Mouse (Mus musculus) activated CD4-positive, CD25-positive, alpha-beta regulatory T cell, adult 4 months (primary cell): ENCODE results near the gene Acsbg2. TPM values are rescaled to one million over a fixed set of nuclear protein-coding genes. Genes with fewer than 3 reads are reported as not detected.
"Not testable (repeated sequence)": the region's sequence is repeated elsewhere in the genome, so short reads cannot be mapped to it uniquely, and the experiment has no call there.

Experiments used
- ATAC-seq: one replicate; pipeline ENCODE4 v1.8.0; 2017
- polyA plus RNA-seq, 2 experiments: library from polyadenylated mRNA; unstranded; fragments of 100-300 nt; shearing (Covaris generic); gene quantifications; one replicate each; pipeline ENCODE4 v1.2.1; 2017

The Acsbg2 gene
- under 1 TPM in 1 of 2 experiments, not detected in 1; 0.21 TPM for polyA plus RNA-seq

- no peak for ATAC-seq
Measured at GRCm38 (mm10) chr17:56874237-56874636, at the start of gene Acsbg2. Acsbg2 (minus strand) TSS chr17:56874447.

GRCm38 (mm10) chr17:56919725-56920124 lies 45.5 kb upstream of the Acsbg2 start:
- no peak for ATAC-seq

- no peak for ATAC-seq
Measured at GRCm38 (mm10) chr17:56917166-56917565, 42.9 kb upstream of the Acsbg2 start.

GRCm38 (mm10) chr17:56913444-56913843 lies 39.2 kb upstream of the Acsbg2 start:
- ATAC-seq, result peak; percentile 75

- peak; percentile 31 for ATAC-seq
Measured at GRCm38 (mm10) chr17:56913023-56913422, 38.8 kb upstream of the Acsbg2 start.

GRCm38 (mm10) chr17:56909764-56910163 lies 35.5 kb upstream of the Acsbg2 start:
- not testable (repeated sequence) for ATAC-seq

- ATAC-seq, result no peak
Measured at GRCm38 (mm10) chr17:56907887-56908286, 33.6 kb upstream of the Acsbg2 start.

GRCm38 (mm10) chr17:56907096-56907495 lies 32.8 kb upstream of the Acsbg2 start:
- ATAC-seq, result no peak

- ATAC-seq, result no peak
Measured at GRCm38 (mm10) chr17:56906166-56906565, 31.9 kb upstream of the Acsbg2 start.

GRCm38 (mm10) chr17:56902698-56903097 lies 28.5 kb upstream of the Acsbg2 start:
- no peak for ATAC-seq

- peak; percentile 78 for ATAC-seq
Measured at GRCm38 (mm10) chr17:56897630-56898195, 23.5 kb upstream of the Acsbg2 start.

GRCm38 (mm10) chr17:56896513-56897129 lies 22.4 kb upstream of the Acsbg2 start:
- no peak for ATAC-seq

GRCm38 (mm10) chr17:56895368-56895918 lies 21.2 kb upstream of the Acsbg2 start:
- ATAC-seq, result no peak

GRCm38 (mm10) chr17:56890018-56890417 lies 15.8 kb upstream of the Acsbg2 start:
- ATAC-seq, result no peak

- no peak for ATAC-seq
Measured at GRCm38 (mm10) chr17:56888050-56888449, 13.8 kb upstream of the Acsbg2 start.

GRCm38 (mm10) chr17:56884809-56885208 lies 10.6 kb upstream of the Acsbg2 start:
- peak; percentile 46 for ATAC-seq

GRCm38 (mm10) chr17:56884331-56884730 lies 10.1 kb upstream of the Acsbg2 start:
- no peak for ATAC-seq

- ATAC-seq, result no peak
Measured at GRCm38 (mm10) chr17:56883612-56884011, 9.4 kb upstream of the Acsbg2 start.

GRCm38 (mm10) chr17:56877426-56877825 lies 3.2 kb upstream of the Acsbg2 start:
- ATAC-seq, result no peak

- no peak for ATAC-seq
Measured at GRCm38 (mm10) chr17:56876981-56877380, 2.7 kb upstream of the Acsbg2 start.

GRCm38 (mm10) chr17:56876465-56876864 lies 2.2 kb upstream of the Acsbg2 start:
- ATAC-seq, result no peak

- no peak for ATAC-seq
Measured at GRCm38 (mm10) chr17:56874936-56875651, 847 bp upstream of the Acsbg2 start, which contains the start of gene 1700061G19Rik. 1700061G19Rik (plus strand) TSS chr17:56875477.

GRCm38 (mm10) chr17:56872512-56872911 lies 1.7 kb downstream of the Acsbg2 start:
- no peak for ATAC-seq
